Mouse (Mus musculus): Measurements from ENCODE around the gene Kcnq5.
"Not testable (repeated sequence)": the region's sequence is repeated elsewhere in the genome, so short reads cannot be mapped to it uniquely, and the experiment has no call there.

Kcnq5 gene

GRCm38 (mm10) chr1:21837387-21837786, 124.4 kb downstream of the Kcnq5 start:
- no peak for DNase-seq

- no peak for DNase-seq
Measured at GRCm38 (mm10) chr1:21836337-21836736, 125.4 kb downstream of the Kcnq5 start.

GRCm38 (mm10) chr1:21829909-21830455, 131.8 kb downstream of the Kcnq5 start:
- no peak for DNase-seq

- DNase-seq = no peak
Measured at GRCm38 (mm10) chr1:21820066-21820630, 141.6 kb downstream of the Kcnq5 start.

- DNase-seq = no peak
Measured at GRCm38 (mm10) chr1:21805064-21805463, 156.7 kb downstream of the Kcnq5 start.

- DNase-seq = no peak
Measured at GRCm38 (mm10) chr1:21804477-21804866, 157.3 kb downstream of the Kcnq5 start.

DNA sequence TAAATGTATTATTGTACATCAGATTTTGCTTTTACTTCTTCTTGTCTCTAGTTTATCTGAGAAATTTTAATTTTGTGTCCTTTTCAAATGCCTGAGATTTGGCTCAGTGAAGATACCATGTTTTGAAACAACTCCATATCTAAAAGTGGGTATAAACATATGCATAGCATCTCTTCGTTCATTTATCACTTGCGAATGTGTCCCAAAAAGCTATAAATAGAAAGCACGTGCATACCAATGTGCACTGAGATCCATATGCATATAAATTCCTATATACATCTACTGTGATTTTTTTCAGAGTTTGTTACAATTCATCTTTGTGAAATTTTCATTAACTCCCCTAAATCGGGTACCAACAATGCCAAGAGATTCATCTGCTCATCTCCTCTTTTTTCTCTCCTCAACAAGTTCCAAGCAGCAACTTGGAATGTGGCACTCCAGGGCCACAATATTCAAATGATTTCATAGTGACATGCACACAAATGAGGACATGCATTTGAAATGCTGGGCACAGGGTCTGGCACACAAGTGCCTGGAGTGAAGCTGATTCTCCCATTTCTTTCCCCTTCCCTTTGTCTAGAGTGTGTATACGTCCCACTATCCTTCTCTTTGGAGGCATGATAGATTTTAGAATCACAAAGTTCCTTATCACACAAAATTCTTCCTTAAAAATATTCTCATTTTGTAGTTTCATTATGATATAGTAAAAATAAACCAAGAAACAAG, 157.8 kb downstream of the Kcnq5 start:
- no peak for DNase-seq

GRCm38 (mm10) chr1:21780746-21781145, 181.0 kb downstream of the Kcnq5 start:
- no peak for DNase-seq

GRCm38 (mm10) chr1:21777560-21777959, 184.2 kb downstream of the Kcnq5 start:
- DNase-seq = no peak

- no peak for DNase-seq
Measured at GRCm38 (mm10) chr1:21773931-21774330, 187.8 kb downstream of the Kcnq5 start.

- no peak for DNase-seq
Measured at GRCm38 (mm10) chr1:21770494-21770893, 191.2 kb downstream of the Kcnq5 start.

- no peak for DNase-seq
Measured at GRCm38 (mm10) chr1:21749297-21749696, 212.4 kb downstream of the Kcnq5 start.

DNA sequence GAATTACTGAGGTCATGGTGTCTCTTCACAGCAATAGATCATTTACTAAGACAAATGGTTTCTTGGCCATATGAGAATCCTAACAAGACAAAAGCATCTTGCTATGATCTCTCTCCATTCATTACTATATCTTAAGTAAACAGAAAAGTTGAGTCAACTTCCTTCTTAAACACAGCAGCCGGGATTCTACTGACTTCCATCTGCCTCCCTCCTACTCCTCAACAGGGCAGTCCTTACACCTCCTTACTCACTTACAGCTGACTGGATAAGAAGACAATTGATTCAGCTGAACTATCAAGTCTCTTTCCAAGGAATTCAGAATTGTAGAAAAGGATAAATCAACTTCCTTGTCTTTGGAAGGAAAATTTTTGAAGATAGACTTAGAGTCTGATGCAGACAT, 232.6 kb downstream of the Kcnq5 start:
- no peak for DNase-seq

DNA sequence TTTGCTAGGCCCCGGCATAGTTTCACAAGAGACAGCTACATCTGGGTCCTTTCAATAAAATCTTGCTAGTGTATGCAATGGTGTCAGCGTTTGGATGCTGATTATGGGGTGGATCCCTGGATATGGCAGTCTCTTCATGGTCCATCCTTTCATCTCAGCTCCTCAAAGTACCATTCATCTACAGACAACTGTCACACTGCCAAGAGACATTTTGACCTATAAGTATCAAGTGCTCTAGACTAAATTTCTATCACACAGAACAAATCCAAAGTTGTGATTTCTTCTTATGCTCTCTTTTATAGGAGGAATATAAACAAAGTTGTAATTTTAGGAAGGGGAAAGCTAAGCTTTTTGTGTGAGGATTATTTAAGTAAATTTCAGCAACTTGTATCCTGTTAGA, 238.5 kb downstream of the Kcnq5 start:
- DNase-seq = not testable (repeated sequence)

DNA sequence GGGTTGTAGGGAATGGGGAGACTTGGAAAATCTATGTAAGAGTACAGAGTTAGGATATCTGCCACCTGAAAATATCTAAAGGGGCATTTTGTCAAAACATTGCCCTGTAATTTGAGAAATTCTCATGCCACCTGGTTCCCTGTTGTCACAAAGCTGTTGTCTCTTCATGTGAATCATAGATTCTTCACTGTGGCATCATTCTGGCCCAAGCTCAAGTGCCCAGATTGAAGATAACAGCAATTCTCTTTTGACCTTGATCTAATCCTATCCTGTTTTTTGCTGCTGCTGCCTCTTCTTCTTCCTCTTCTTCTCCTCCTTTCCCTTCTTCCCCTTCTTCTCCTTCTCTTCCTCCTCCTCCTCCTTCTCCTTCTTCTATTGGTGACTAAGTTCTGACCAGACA, 240.5 kb downstream of the Kcnq5 start:
- no peak for DNase-seq

DNA sequence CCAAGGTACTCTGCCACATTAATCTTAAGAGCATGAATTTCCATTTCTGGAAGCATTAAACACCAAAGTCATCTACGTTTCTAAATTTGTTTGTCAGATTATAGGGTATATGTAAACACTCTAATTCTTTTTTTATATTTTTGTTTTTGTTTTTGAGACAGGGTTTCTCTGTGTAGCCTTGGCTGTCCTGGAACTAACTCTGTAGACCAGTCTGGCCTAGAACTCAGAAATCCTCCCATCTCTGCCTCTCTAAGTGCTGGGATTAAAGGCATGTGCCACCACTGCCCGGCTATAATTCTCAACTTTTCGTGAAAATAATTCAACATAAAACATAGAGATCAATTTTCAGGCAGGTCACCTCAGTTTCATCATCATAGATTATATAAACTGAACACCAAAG, 246.9 kb downstream of the Kcnq5 start:
- DNase-seq = no peak

- DNase-seq = no peak
Measured at GRCm38 (mm10) chr1:21712711-21713110, 249.0 kb downstream of the Kcnq5 start.

- no peak for DNase-seq
Measured at GRCm38 (mm10) chr1:21690458-21690857, 271.3 kb downstream of the Kcnq5 start.

GRCm38 (mm10) chr1:21688918-21689317, 272.8 kb downstream of the Kcnq5 start:
- no peak for DNase-seq

DNA sequence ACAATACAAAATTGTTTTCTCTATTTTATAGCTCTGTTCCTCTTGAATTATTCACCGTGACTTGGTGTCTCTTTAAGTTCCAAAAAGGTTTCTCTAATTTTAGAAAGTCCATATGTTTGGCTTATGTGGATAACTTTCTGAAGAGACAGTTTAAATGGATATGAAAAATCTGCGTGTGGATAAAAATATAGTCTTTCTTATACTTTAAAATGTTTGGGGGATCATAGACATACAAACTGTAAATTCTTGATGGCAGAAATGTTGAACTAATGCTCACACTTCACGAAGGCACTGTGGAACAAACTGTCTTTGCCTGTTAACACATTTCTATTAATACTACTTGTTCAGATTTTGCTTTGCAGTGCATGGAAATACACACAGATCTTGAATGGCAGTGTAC, 277.3 kb downstream of the Kcnq5 start:
- DNase-seq = no peak

DNA sequence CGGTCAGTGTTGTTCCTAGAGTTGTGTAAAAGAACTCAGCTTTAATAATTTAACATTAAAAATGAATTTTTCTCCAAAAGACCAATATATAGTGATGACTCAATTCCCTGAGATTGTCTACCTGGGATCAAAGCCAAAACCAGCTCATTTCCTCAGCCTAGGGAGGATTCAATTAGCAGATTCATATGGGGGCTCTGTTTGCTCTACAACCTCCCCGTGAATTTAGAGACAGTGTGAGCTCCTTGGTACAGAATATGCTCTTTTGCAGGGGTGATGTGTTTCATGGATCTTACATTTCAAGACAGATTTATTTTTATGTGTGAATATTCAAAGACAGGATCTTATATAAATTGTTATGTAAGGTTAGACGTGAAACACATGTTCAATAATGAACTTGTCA, 284.9 kb downstream of the Kcnq5 start:
- no peak for DNase-seq

DNA sequence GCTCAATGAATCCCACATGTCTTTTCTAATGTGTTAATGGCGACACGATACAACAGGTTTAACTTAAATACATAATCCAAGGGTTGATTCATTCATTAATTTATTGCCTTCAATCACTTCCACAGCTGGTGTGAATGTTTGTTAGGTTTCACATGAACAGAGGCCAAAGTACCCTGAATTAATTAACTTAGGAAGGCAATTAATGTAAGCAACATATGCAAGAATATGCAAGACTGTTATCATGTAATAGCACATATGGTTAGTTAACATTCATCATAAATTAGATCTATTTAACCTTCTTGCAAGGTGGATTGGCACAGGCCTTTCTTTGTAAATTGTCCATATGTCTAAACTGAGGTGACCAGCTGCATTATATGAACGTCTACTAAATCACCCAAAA, 300.9 kb downstream of the Kcnq5 start:
- no peak for DNase-seq

GRCm38 (mm10) chr1:21650820-21651219, 310.9 kb downstream of the Kcnq5 start:
- no peak for DNase-seq

DNA sequence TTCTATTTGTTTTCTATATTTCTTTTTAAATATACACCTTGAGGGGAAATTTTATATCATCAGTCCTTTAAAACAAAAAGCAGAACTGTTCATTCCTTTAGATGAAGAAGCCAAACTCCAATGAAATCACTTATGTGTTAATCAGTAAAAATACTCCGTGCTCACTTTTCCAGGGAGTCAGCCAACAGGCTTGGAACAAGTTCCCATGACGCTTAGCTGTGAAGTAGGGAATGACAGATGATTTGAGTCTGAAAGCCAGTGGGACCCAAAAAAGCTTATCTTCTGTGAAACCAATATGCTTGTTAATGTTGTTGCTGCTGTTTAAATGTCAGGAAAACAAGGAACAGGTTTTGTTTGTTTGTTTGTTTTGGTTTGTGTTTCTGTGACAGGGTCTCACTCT, 326.3 kb downstream of the Kcnq5 start:
- DNase-seq = no peak

DNA sequence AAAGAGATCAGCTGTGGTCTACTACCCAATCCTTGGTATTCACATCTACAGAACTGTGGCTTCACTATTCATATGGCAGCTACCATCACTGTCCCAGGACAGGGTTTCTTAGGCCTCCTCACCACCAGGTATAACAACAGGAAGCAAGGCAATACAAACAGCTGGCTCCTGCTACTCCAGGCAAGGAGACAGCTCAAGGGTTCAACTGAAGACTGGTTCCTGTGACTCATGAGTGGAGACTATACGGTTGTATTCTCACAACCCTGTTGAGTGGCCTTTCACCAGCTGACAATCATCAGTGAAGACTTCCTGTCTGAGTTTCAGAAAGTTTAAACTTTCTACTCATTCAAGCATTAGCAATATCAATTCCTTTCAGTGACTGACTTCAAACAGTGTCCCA, 327.7 kb downstream of the Kcnq5 start:
- no peak for DNase-seq
